In genomic region chr11:88234789-88235188, GRCm38 (mm10) we compare ENCODE assay signal across 10 mouse cellular contexts. TPM values are rescaled to one million over a fixed set of nuclear protein-coding genes. Genes with fewer than 3 reads are reported as not detected.
DNase-seq lines count a peak whose midpoint lies in the region; ATAC-seq and TF ChIP-seq lines count a peak whose summit lies in the region.
"Had no signal": no experiment of that assay in that cellular context is flagged by ENCODE, and none has a peak within 500 bp of the region (broad histone marks: within the 10 kb centered on the region; RNA-seq: fewer than 3 reads in every experiment).

No protein-coding gene starts in this region.

- H3K36me3 ChIP-seq in forebrain, embryonic 10.5 days (replicated peaks), result no peaks in the 10 kb centered on the region
- H3K36me3 ChIP-seq in forebrain, embryonic 11.5 days (ENCODE audit: control insufficient read depth, insufficient read depth, low read length), result no peaks in the 10 kb centered on the region
- H3K36me3 ChIP-seq in kidney, postnatal 0 days (ENCODE audit: insufficient read depth, low read length), result no peaks in the 10 kb centered on the region
- no peaks in the 10 kb centered on the region for H3K36me3 ChIP-seq in embryonic facial prominence, embryonic 10.5 days (replicated peaks)
- H3K36me3 ChIP-seq in limb, embryonic 13.5 days, result no peaks in the 10 kb centered on the region

- ATAC-seq in forebrain, embryonic 11.5 days (replicated peaks; ENCODE audit: low FRiP score), result no peak
- ATAC-seq in kidney, postnatal 0 days (replicated peaks; ENCODE audit: low FRiP score, low read depth), result no peak
- ATAC-seq in limb, embryonic 13.5 days (ENCODE audit: low FRiP score, low read depth), result no peak
- no peak for ATAC-seq in inflammation-experienced regulatory T-cells, adult 6 months

- H3K9ac ChIP-seq in forebrain, embryonic 11.5 days (ENCODE audit: low read length), result no peak overlapping the region
- no peak overlapping the region for H3K9ac ChIP-seq in kidney, postnatal 0 days (ENCODE audit: low read depth, low read length)
- no peak overlapping the region for H3K9ac ChIP-seq in limb, embryonic 13.5 days

- H3K27ac ChIP-seq in forebrain, embryonic 10.5 days, result peak overlapping the region; percentile 90
- H3K27ac ChIP-seq in forebrain, embryonic 11.5 days (ENCODE audit: low read depth, low read length), result no peak overlapping the region
- peak overlapping the region; percentile 73 for H3K27ac ChIP-seq in kidney, postnatal 0 days
- peak overlapping the region; percentile 77 for H3K27ac ChIP-seq in embryonic facial prominence, embryonic 10.5 days (replicated peaks)
- 0 out of 2 replicates have a peak overlapping the region, but pooled peaks have one; percentile 17 for H3K27ac ChIP-seq in limb, embryonic 13.5 days
- no peak overlapping the region for H3K27ac ChIP-seq in cerebellum, adult 2 months (ENCODE audit: insufficient read depth, low read length)

- H3K4me2 ChIP-seq in forebrain, embryonic 11.5 days (ENCODE audit: low read depth, low read length, severe bottlenecking), result no peak overlapping the region
- H3K4me2 ChIP-seq in kidney, postnatal 0 days (ENCODE audit: low read length), result peak overlapping the region; percentile 28; the same call in 1 of the 2 replicates
- H3K4me2 ChIP-seq in limb, embryonic 13.5 days (replicated peaks), result 0 out of 2 replicates have a peak overlapping the region, but pooled peaks have one; percentile 42

- 28% methylated on average over 4 of the region's 4 CpGs for WGBS in forebrain, embryonic 10.5 days
- WGBS in forebrain, embryonic 11.5 days, result 26% methylated on average over 4 of the region's 4 CpGs
- 25% methylated on average over 4 of the region's 4 CpGs for WGBS in kidney, postnatal 0 days
- WGBS in embryonic facial prominence, embryonic 10.5 days, result 30% methylated on average over 4 of the region's 4 CpGs
- WGBS in limb, embryonic 13.5 days, result 29% methylated on average over 4 of the region's 4 CpGs
- WGBS in cerebellum, adult 2 months, result 69% methylated on average over 4 of the region's 4 CpGs

- H3K4me3 ChIP-seq in forebrain, embryonic 10.5 days, result no peak overlapping the region
- H3K4me3 ChIP-seq in forebrain, embryonic 11.5 days (ENCODE audit: low read depth, low read length), result no peak overlapping the region
- H3K4me3 ChIP-seq in kidney, postnatal 0 days (replicated peaks; ENCODE audit: low read depth, low read length), result no peak overlapping the region
- H3K4me3 ChIP-seq in embryonic facial prominence, embryonic 10.5 days, result no peak overlapping the region
- H3K4me3 ChIP-seq in limb, embryonic 13.5 days, result no peak overlapping the region
- H3K4me3 ChIP-seq in cerebellum, adult 2 months (replicated peaks; ENCODE audit: insufficient read depth, low read depth, low read length), result no peak overlapping the region

- no peak for TF ChIP-seq POLR2A in cerebellum, adult 2 months (IDR thresholded peaks at IDR 0.05; ENCODE audit: borderline replicate concordance, insufficient read depth, low read length)

- TF ChIP-seq CTCF in kidney, postnatal 0 days (IDR thresholded peaks at IDR 0.05; ENCODE audit: low read depth), result no peak
- TF ChIP-seq CTCF in cerebellum, adult 2 months (IDR thresholded peaks at IDR 0.05; ENCODE audit: borderline replicate concordance, insufficient read depth, low read depth, low read length), result no peak

- peaks cover 66% of the 10 kb centered on the region for H3K27me3 ChIP-seq in forebrain, embryonic 10.5 days (ENCODE audit: poor library complexity, severe bottlenecking)
- peaks cover 2% of the 10 kb centered on the region; the same call in 1 of the 2 replicates for H3K27me3 ChIP-seq in forebrain, embryonic 11.5 days (ENCODE audit: control insufficient read depth, insufficient read depth, low read length)
- H3K27me3 ChIP-seq in kidney, postnatal 0 days (ENCODE audit: insufficient read depth, low read length), result no peaks in the 10 kb centered on the region
- peaks cover 5% of the 10 kb centered on the region; the same call in 1 of the 2 replicates for H3K27me3 ChIP-seq in embryonic facial prominence, embryonic 10.5 days (replicated peaks; ENCODE audit: low read depth, poor library complexity, severe bottlenecking)
- no peaks in the 10 kb centered on the region for H3K27me3 ChIP-seq in limb, embryonic 13.5 days
- no peaks in the 10 kb centered on the region for H3K27me3 ChIP-seq in cerebellum, adult 2 months (ENCODE audit: control insufficient read depth, insufficient read depth, low read length)
- H3K27me3 ChIP-seq: Patski had no signal

- no peaks in the 10 kb centered on the region for H3K9me3 ChIP-seq in forebrain, embryonic 10.5 days
- H3K9me3 ChIP-seq in forebrain, embryonic 11.5 days (ENCODE audit: control insufficient read depth, low read length), result no peaks in the 10 kb centered on the region
- no peaks in the 10 kb centered on the region for H3K9me3 ChIP-seq in kidney, postnatal 0 days (replicated peaks; ENCODE audit: low read length)
- H3K9me3 ChIP-seq in embryonic facial prominence, embryonic 10.5 days, result no peaks in the 10 kb centered on the region
- H3K9me3 ChIP-seq in limb, embryonic 13.5 days, result no peaks in the 10 kb centered on the region

- peaks cover 77% of the 10 kb centered on the region for H3K4me1 ChIP-seq in forebrain, embryonic 10.5 days
- H3K4me1 ChIP-seq in forebrain, embryonic 11.5 days (replicated peaks; ENCODE audit: control insufficient read depth, insufficient read depth, low read length), result peaks cover 30% of the 10 kb centered on the region
- peaks cover 14% of the 10 kb centered on the region for H3K4me1 ChIP-seq in kidney, postnatal 0 days (replicated peaks; ENCODE audit: insufficient read depth, low read length)
- H3K4me1 ChIP-seq in embryonic facial prominence, embryonic 10.5 days, result peaks cover 68% of the 10 kb centered on the region
- peaks cover 37% of the 10 kb centered on the region for H3K4me1 ChIP-seq in limb, embryonic 13.5 days
- H3K4me1 ChIP-seq in cerebellum, adult 2 months (ENCODE audit: control insufficient read depth, insufficient read depth, low read length), result no peaks in the 10 kb centered on the region

- DNase-seq in forebrain, embryonic 10.5 days (ENCODE audit: extremely low spot score, low spot score), result no peak
- no peak for DNase-seq in forebrain, embryonic 11.5 days (ENCODE audit: low spot score)
- no peak for DNase-seq in kidney, postnatal 0 days (ENCODE audit: low spot score)
- DNase-seq in kidney, postnatal 10 days, result no peak
- peak; percentile 24 for DNase-seq in embryonic facial prominence, embryonic 10.5 days (ENCODE audit: low spot score)
- no peak for DNase-seq in cerebellum, adult 2 months

RNA-seq across cellular contexts. Expression of gene Mrps23, which starts 30.6 kb away (rescaled TPM):
- 65.5 and 72.6 TPM in 2 replicates for polyA plus RNA-seq in forebrain, embryonic 10.5 days (2016; fragmentation: Nextera tagmentation; extraction: Ambion mirVana)
- polyA plus RNA-seq in forebrain, embryonic 11.5 days (2014; fragmentation: Nextera tagmentation; extraction: Ambion mirVana), result 70.8 and 71.7 TPM in 2 replicates
- 76.3 and 77.7 TPM in 2 replicates for polyA plus RNA-seq in kidney, postnatal 0 days (2015; fragmentation: Nextera tagmentation; extraction: Ambion mirVana)
- 60.4 and 71.7 TPM in 2 replicates for polyA plus RNA-seq in embryonic facial prominence, embryonic 10.5 days (2016; fragmentation: Nextera tagmentation; extraction: Ambion mirVana)
- 54.8 and 55.5 TPM in 2 replicates for polyA plus RNA-seq in limb, embryonic 13.5 days (2015; fragmentation: Nextera tagmentation; extraction: Ambion mirVana)
- polyA plus RNA-seq in inflammation-experienced regulatory T-cells, adult 6 months (2017; shearing (Covaris generic)), result 100 to 1,000 TPM in 2 of 3 experiments, 10 to 100 TPM in 1; 75.3 to 134 (median 101) TPM
- polyA plus RNA-seq in cerebellum, adult 2 months (2012; rRNA removed), result 90.0 and 90.4 TPM in 2 replicates

RNA-seq across cellular contexts. Expression of gene Ccdc182, which starts 59.1 kb away (rescaled TPM):
- polyA plus RNA-seq in forebrain, embryonic 10.5 days (2016; fragmentation: Nextera tagmentation; extraction: Ambion mirVana), result 0.17 and 0.73 TPM in 2 replicates
- polyA plus RNA-seq in forebrain, embryonic 11.5 days (2014; fragmentation: Nextera tagmentation; extraction: Ambion mirVana), result 0.23 and 0.94 TPM in 2 replicates
- polyA plus RNA-seq in kidney, postnatal 0 days (2015; fragmentation: Nextera tagmentation; extraction: Ambion mirVana), result 4.2 TPM in 2 replicates
- 1.7 and 3.6 TPM in 2 replicates for polyA plus RNA-seq in embryonic facial prominence, embryonic 10.5 days (2016; fragmentation: Nextera tagmentation; extraction: Ambion mirVana)
- 0.11 TPM in 1 of 2 replicates, not detected in the other for polyA plus RNA-seq in limb, embryonic 13.5 days (2015; fragmentation: Nextera tagmentation; extraction: Ambion mirVana)
- polyA plus RNA-seq in inflammation-experienced regulatory T-cells, adult 6 months (2017; shearing (Covaris generic)), result not detected
- polyA plus RNA-seq in cerebellum, adult 2 months (2012; rRNA removed), result 0.23 TPM in 1 of 2 replicates, not detected in the other
- polyA plus RNA-seq: heart, embryonic 16.5 days; Patski had no signal

Comparison
In these comparisons a context has a peak if more than half of its experiments do, and no peak if none do; other contexts are left out.
1. H3K27ac ChIP-seq: peak in forebrain, embryonic 10.5 days (single experiment), kidney, postnatal 0 days (single experiment), embryonic facial prominence, embryonic 10.5 days (single experiment) and limb, embryonic 13.5 days (single experiment); none in forebrain, embryonic 11.5 days (single experiment) and cerebellum, adult 2 months (single experiment).